Mouse (Mus musculus): Measurements from ENCODE around the gene Pagr1a. TPM values are rescaled to one million over a fixed set of nuclear protein-coding genes. Genes with fewer than 3 reads are reported as not detected.

Gene Pagr1a
- total RNA-seq, 1 experiment from 2014 or later = 49.8 TPM

DNA sequence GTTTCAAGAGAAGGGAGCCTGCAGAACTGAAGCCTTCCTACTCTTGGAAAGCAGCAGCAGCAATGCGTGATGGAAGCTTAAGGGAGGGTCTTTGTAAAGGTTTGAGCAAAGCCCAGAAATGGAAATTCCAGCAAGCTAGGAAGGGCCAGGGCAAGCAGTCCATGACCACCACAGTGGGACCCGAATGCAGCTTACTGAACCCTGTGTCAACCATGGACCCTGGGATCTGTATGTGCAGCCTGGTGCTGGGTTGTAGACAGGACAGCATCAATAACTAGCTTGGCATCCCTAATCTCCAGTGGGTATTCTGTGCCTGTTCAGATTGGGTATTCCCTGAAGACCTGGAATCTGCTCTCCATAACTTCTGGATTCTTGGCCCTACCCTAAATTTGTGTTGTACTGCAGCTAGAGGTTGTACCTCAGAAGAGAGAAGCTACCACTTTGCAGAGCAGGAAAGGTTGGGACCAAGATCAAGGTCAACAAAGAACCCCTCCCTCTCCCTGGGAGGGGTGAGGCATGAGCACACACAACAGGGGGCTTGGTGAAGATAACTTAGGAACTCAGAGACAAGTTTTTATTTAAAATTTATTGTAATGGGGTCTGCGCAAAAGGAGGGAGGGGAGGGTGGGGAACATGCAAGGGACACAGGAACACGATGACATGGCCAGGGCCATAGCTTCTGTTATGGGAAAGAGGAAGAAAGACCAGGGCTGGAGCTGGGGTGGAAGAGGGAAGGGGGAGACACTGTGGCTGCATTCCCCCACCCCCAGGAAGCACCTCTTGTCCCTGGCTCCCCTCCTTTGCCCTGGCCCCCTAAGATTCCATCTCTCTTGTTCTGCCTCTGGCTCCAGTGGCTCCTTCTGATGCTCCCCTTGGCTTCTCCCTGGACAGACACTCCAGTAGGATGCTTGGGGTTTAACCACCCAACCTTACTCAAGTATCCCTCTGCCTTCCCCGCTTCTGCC lies 4.7 kb upstream of the Pagr1a start:
- no peak for ATAC-seq (ENCODE audit: extremely low read depth, insufficient number of reproducible peaks, low FRiP score, poor library complexity, severe bottlenecking)

- no peak for ATAC-seq (ENCODE audit: extremely low read depth, insufficient number of reproducible peaks, low FRiP score, poor library complexity, severe bottlenecking)
These were observed 3.9 kb upstream of the Pagr1a start, which contains the start of the genes Gm42742 and Prrt2 for GRCm38 (mm10) chr7:127020901-127021562. Gm42742 (minus strand) TSS chr7:127021097. Prrt2 (minus strand) TSS chr7:127021211.

GRCm38 (mm10) chr7:127020491-127020890 lies 3.3 kb upstream of the Pagr1a start:
- ATAC-seq (ENCODE audit: extremely low read depth, insufficient number of reproducible peaks, low FRiP score, poor library complexity, severe bottlenecking) = no peak

DNA sequence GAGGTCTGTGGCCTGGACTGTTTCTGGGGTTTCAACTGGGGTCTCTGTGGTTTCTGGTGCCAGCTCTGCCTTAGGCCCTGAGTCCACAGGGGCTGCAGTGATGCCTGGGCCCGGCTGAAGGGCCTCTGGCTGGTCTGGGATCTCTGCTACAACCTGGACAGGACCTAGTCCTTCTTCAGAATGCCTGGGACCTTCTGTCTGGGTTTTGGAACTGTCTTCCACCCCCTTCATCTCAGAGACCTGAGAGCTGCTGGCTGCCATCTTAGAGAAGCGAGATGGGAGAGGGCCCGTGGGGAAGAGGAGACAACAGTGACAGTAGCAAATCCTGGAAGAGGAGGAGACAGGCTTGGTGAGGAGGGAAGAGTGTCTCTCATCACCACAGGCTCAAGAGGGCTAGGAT lies 2.9 kb upstream of the Pagr1a start:
- no peak for ATAC-seq (ENCODE audit: extremely low read depth, insufficient number of reproducible peaks, low FRiP score, poor library complexity, severe bottlenecking)

DNA sequence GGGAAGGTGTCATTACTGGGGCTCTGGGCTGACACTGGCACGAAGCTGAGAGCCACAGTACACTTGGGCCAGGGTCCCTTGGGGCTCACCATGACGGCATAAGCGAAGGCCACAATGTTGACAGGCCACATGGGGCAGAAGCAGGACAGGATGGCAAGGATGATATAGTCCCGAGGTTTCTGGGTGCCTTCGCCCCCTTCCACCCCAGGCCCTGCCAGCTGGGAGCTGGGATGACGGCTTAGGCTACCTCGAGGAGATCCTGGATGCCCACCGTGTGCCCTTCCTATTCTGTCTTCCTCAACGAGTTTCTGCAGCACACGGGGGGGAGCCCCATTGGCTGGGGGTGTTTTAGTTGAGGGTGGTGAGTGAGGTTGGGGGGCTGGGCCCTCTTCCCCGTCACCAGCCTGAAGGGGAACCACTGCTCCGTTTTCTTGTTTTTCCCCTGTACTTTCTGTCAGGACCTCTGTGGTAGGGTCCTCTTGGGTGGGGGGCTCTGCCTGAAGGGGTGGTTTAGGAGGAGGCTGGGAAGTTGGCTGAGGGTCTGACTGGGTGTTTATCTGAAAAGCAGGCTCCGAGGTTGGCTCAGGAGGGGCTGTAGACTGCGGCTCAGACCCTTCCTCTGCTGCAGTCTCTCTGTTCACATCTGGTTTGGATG lies 2.3 kb upstream of the Pagr1a start:
- no peak for ATAC-seq (ENCODE audit: extremely low read depth, insufficient number of reproducible peaks, low FRiP score, poor library complexity, severe bottlenecking)

DNA sequence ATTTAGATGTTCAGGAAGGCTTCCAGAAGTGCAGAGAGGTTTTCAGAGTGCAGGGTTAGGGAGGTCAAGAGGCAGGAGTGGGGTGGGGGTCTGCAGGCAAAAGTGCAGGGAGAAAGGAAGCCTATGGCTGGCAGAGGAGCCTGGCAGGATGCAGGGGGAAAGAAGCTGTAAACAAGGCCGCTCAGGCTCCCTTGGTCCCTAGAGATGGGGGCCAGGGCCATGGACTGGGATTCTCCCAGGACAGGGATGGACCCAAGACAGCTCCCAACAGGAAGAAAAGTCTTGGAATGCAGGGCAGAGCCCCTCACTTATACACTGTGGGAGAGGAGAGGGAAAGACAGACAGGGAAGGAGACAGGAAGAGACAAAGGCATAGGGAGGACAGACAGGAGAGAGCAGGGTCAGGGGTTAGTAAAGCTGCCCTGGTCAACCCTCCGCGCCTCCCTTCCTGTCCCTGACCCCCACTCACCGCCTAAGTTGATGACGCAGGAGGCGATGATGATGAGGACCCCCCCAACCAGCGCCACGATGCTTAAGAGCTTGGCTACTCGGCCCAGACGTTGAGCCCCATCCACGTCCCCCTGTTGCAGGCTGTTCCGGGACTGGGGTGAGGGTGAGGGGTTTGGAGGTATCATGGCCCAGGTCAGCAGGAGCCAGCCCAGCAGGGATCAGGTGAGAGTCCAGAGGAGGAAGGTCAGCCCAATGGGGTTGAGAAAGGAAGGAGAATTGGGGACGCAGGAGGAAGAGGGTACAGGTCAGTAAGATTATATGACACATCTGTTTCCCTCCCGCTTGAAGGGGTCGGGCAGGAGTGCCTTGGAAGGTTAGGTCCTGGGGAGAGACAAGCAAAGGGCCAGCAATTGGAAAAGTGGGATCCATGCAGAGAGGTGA lies 1.5 kb upstream of the Pagr1a start:
- ATAC-seq (ENCODE audit: extremely low read depth, insufficient number of reproducible peaks, low FRiP score, poor library complexity, severe bottlenecking) = no peak

DNA sequence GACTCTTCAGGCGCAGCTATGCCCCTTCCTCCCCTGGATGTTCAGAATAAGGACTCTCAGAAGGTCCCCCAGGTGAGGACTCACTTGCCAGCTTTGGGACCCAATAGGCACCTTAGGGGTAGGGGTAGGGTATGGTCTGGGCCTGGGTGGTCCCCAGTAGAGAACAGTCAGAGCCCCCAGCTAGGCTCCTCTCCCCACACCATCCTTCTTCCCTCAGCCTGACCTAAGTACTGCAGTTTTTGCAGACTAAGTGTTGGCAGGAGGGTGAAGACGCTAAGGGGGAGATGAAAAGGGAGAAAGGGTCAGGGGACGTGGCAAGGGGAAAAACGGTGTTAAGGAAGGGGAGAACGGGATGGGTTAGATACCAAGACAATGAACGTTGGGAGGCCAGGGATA lies 796 bp upstream of the Pagr1a start:
- ATAC-seq (ENCODE audit: extremely low read depth, insufficient number of reproducible peaks, low FRiP score, poor library complexity, severe bottlenecking) = no peak

GRCm38 (mm10) chr7:127016486-127016938 lies 640 bp downstream of the Pagr1a start:
- ATAC-seq (ENCODE audit: extremely low read depth, insufficient number of reproducible peaks, low FRiP score, poor library complexity, severe bottlenecking) = peak; percentile 14; the same call in 1 of the 2 replicates

GRCm38 (mm10) chr7:127016481-127016485 lies 869 bp downstream of the Pagr1a start, which contains the start of gene Pagr1b:
Pagr1b (minus strand) TSS chr7:127016484.
- ATAC-seq (ENCODE audit: extremely low read depth, insufficient number of reproducible peaks, low FRiP score, poor library complexity, severe bottlenecking) = no peak

GRCm38 (mm10) chr7:127016081-127016480 lies 1.1 kb downstream of the Pagr1a start:
- peak; percentile 35; the same call in 1 of the 2 replicates for ATAC-seq (ENCODE audit: extremely low read depth, insufficient number of reproducible peaks, low FRiP score, poor library complexity, severe bottlenecking)

- no peak for ATAC-seq (ENCODE audit: extremely low read depth, insufficient number of reproducible peaks, low FRiP score, poor library complexity, severe bottlenecking)
These were observed 2.2 kb downstream of the Pagr1a start for GRCm38 (mm10) chr7:127014993-127015392.

GRCm38 (mm10) chr7:127014320-127014719 lies 2.8 kb downstream of the Pagr1a start, which contains the start of gene Mvp:
Mvp (minus strand) TSS chr7:127014621.
- peak; percentile 48 for ATAC-seq (ENCODE audit: extremely low read depth, insufficient number of reproducible peaks, low FRiP score, poor library complexity, severe bottlenecking)

DNA sequence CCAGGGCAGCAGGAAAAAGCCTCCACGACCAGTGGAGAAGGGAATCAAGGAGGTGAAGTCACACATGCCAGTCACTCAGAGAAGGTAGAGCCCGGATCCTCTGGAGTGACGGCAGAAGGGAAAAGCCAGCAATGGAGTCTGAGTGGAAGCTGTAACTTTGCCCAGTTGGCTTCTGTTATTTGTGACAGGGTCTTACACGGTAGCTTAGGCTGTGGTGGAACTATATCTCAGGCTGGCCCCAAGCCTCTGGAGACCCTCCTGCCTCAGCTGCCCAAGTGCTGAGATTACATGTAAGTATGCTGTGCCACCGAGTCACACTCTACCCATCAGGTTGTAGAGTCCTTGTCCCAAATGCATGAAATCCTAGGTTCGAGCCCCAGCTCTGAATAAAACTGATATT lies 3.8 kb downstream of the Pagr1a start:
- no peak for ATAC-seq (ENCODE audit: extremely low read depth, insufficient number of reproducible peaks, low FRiP score, poor library complexity, severe bottlenecking)

GRCm38 (mm10) chr7:127012845-127013244 lies 4.3 kb downstream of the Pagr1a start:
- ATAC-seq (ENCODE audit: extremely low read depth, insufficient number of reproducible peaks, low FRiP score, poor library complexity, severe bottlenecking) = no peak

- ATAC-seq (ENCODE audit: extremely low read depth, insufficient number of reproducible peaks, low FRiP score, poor library complexity, severe bottlenecking) = no peak
These were observed 4.8 kb downstream of the Pagr1a start for GRCm38 (mm10) chr7:127012374-127012773.

DNA sequence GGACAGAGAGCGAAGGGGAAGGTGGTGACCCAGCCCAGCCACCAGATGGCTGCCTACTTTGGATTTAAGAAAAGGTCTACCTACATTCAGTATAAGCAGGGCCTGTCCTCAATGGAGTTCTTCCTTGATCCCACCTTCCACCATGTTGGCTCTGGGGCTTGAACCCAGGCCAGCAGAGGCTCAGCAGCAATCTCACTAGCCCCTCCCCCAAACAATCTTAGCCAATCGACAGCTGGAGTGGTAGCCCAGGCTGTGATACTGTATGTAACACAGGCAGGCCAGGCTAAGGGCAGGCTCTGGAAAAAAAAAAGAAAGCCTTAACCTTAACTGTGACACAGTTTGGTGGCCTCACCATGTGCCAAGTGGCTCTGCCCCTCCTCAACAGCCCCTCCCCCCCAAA lies 5.4 kb downstream of the Pagr1a start:
- ATAC-seq (ENCODE audit: extremely low read depth, insufficient number of reproducible peaks, low FRiP score, poor library complexity, severe bottlenecking) = no peak

DNA sequence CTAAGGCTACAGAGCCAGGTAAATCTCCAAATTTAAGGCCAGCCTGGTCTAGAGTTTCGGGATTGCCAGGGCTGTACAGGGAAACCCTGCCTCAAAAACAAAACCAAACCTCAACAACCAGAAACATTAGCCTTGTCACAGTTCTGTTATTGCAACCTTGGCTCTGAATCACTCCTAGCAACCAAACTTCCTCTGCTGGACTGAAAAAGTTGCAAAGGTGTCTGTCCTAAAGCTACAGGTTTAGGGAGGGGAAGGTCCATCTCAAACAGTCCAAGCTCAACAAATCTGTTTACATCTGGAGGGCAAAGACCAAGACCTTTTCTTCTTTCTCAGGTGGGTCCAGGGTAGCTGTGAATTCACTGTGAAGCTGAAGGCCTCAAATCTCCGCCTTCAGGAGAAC lies 6.1 kb downstream of the Pagr1a start:
- ATAC-seq (ENCODE audit: extremely low read depth, insufficient number of reproducible peaks, low FRiP score, poor library complexity, severe bottlenecking) = no peak

DNA sequence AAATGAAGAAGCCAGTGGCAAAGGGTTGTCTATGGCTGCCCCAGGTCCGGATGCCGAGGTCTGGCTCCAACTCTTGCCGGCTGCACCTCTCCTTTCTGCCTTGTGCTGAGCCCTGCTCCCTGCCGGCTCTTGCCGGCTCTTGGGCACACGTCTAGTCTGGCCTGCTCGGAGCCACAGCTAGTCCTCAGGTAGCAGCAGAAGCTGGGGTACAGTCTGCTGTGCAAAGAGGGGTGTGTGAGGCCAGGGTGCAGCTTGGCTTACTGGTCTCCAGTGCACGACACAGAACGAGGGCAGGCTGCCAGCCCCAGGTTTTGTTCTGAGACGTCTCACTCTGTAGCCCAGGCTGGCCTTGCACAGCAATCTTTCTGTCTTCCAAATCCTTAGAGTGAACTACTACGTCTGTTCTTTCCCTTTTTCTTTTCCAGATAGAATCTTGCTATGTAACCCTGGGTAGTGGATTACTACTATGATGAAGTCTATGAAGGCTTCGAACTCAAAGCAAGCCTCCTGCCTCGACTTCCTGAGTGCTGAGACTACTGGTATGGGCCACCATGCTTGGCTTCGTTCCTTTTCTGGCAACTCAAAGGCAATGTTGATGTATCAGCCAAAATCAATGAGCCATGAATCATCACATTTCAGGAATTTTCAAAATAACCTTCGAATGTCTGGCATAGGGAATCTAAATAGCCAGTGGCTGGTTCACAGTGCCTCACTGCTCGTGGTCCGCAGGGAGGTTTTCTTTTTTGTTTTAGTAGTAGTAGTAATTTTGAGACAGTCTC lies 7.7 kb downstream of the Pagr1a start:
- no peak for ATAC-seq (ENCODE audit: extremely low read depth, insufficient number of reproducible peaks, low FRiP score, poor library complexity, severe bottlenecking)

Data from neutrophil, adult 5-6 weeks (primary cell).